Mouse (Mus musculus) left cerebral cortex, adult 9 months (tissue): ENCODE data around the gene Ppa1.
A peak's percentile ranks its signal among the peaks of the same experiment; 100 is the strongest.

Source experiments
- DNase-seq, 2 experiments: peaks; one replicate each; pipeline ENCODE4 v3.0.0; 2022; ENCODE audit warnings: low spot score in 2 of 2

Ppa1 gene

GRCm38 (mm10) chr10:61646557-61646956 is 1.8 kb upstream of the Ppa1 start:
- DNase-seq = no peak

- no peak for DNase-seq
These were observed 639 bp downstream of the Ppa1 start for GRCm38 (mm10) chr10:61648737-61649645.

- no peak for DNase-seq
These were observed 5.8 kb downstream of the Ppa1 start for GRCm38 (mm10) chr10:61654105-61654504.

- DNase-seq = no peak
These were observed 6.3 kb downstream of the Ppa1 start for GRCm38 (mm10) chr10:61654691-61655090.

GRCm38 (mm10) chr10:61655188-61655587 is 6.8 kb downstream of the Ppa1 start:
- DNase-seq = no peak

- no peak for DNase-seq
These were observed 8.9 kb downstream of the Ppa1 start for GRCm38 (mm10) chr10:61656928-61657882.

GRCm38 (mm10) chr10:61657985-61658384 is 9.6 kb downstream of the Ppa1 start:
- DNase-seq = no peak

- DNase-seq = no peak
These were observed 13.5 kb downstream of the Ppa1 start for GRCm38 (mm10) chr10:61661887-61662286.

- DNase-seq = peak; percentile 21 to 39
These were observed 14.1 kb downstream of the Ppa1 start for GRCm38 (mm10) chr10:61662391-61662988.

GRCm38 (mm10) chr10:61665111-61665510 is 16.8 kb downstream of the Ppa1 start:
- DNase-seq = no peak

- no peak for DNase-seq
These were observed 17.3 kb downstream of the Ppa1 start for GRCm38 (mm10) chr10:61665651-61666050.

- no peak for DNase-seq
These were observed 20.9 kb downstream of the Ppa1 start for GRCm38 (mm10) chr10:61669289-61669688.

- DNase-seq = no peak
These were observed 21.5 kb downstream of the Ppa1 start for GRCm38 (mm10) chr10:61669896-61670295.

- DNase-seq = no peak
These were observed 22.4 kb downstream of the Ppa1 start for GRCm38 (mm10) chr10:61670758-61671157.

GRCm38 (mm10) chr10:61675935-61676334 is 27.6 kb downstream of the Ppa1 start:
- DNase-seq = no peak

- no peak for DNase-seq
These were observed 31.2 kb downstream of the Ppa1 start for GRCm38 (mm10) chr10:61679545-61679944.

- peak; percentile 93 to 98 for DNase-seq
These were observed 31.9 kb downstream of the Ppa1 start, which contains the start of gene Sar1a for GRCm38 (mm10) chr10:61680015-61680913. Sar1a (plus strand) TSS chr10:61680299.

GRCm38 (mm10) chr10:61689405-61689804 is 41.1 kb downstream of the Ppa1 start:
- DNase-seq = no peak

- no peak for DNase-seq
These were observed 45.2 kb downstream of the Ppa1 start for GRCm38 (mm10) chr10:61693563-61693962.

- peak; percentile 90 to 97 for DNase-seq
These were observed 46.7 kb downstream of the Ppa1 start, which contains the start of gene Tysnd1 for GRCm38 (mm10) chr10:61694870-61695670. Tysnd1 (plus strand) TSS chr10:61695514.
